Mouse (Mus musculus) midbrain, embryonic 14.5 days (tissue): ENCODE results near the gene Dnase2b. TPM values are rescaled to one million over a fixed set of nuclear protein-coding genes. Genes with fewer than 3 reads are reported as not detected.

Experiments used
- ATAC-seq: fragments of 200-750 bp; cut with Nextera tagmentation; 2 replicates; pipeline ENCODE4 v1.8.0; 2017; ENCODE audit warnings: moderate number of reproducible peaks, moderate library complexity; ENCODE audit not compliant: low FRiP score, low TSS enrichment
- DNase-seq: peaks from one replicate; pipeline ENCODE4 v3.0.0-alpha.2; 2015
- H3K27ac ChIP-seq: fragments of 300-500 bp; sonication (generic); replicated peaks from 2 replicates; pipeline ENCODE4 v1.5.1; 2014; ENCODE audit warnings: mild to moderate bottlenecking, low read depth, low read length, moderate library complexity
- H3K27me3 ChIP-seq: fragments of 300-500 bp; sonication (generic); 2 replicates; pipeline ENCODE4 v1.6.1; 2014; ENCODE audit warnings: low read length, control low read depth, mixed read lengths; ENCODE audit not compliant: control insufficient read depth, insufficient read depth
- H3K36me3 ChIP-seq: fragments of 300-500 bp; sonication (generic); 2 replicates; pipeline ENCODE4 v1.6.1; 2014; ENCODE audit warnings: low read length, control low read depth; ENCODE audit not compliant: control insufficient read depth, insufficient read depth
- H3K4me1 ChIP-seq: fragments of 300-500 bp; sonication (generic); 2 replicates; pipeline ENCODE4 v1.6.1; 2014; ENCODE audit warnings: mild to moderate bottlenecking, antibody characterized with exemption, low read length, control low read depth; ENCODE audit not compliant: control insufficient read depth, insufficient read depth
- H3K4me2 ChIP-seq: fragments of 300-500 bp; sonication (generic); 2 replicates; pipeline ENCODE4 v1.6.1; 2014; ENCODE audit warnings: mild to moderate bottlenecking, low read length, moderate library complexity
- H3K4me3 ChIP-seq: fragments of 300-500 bp; sonication (generic); replicated peaks from 2 replicates; pipeline ENCODE4 v1.5.1; 2014; ENCODE audit warnings: low read depth, low read length
- H3K9ac ChIP-seq: fragments of 300-500 bp; sonication (generic); replicated peaks from 2 replicates; pipeline ENCODE4 v1.6.1; 2014; ENCODE audit warnings: mild to moderate bottlenecking, low read length, moderate library complexity
- H3K9me3 ChIP-seq: fragments of 300-500 bp; sonication (generic); 2 replicates; pipeline ENCODE4 v1.6.1; 2016; ENCODE audit warnings: low read length, control low read depth, mixed read lengths; ENCODE audit not compliant: control insufficient read depth
- WGBS: fragments of 180-500 bp; shearing (Covaris S2); extraction: QIAGEN DNeasy Blood & Tissue Kit; methylation state at CpG from one replicate; pipeline ENCODE4 v1.1.7; 2014; 5-methylcytosine and 5-hydroxymethylcytosine counted together
- polyA plus RNA-seq: library from polyadenylated mRNA; unstranded; fragments of >200 nt; fragmentation: Nextera tagmentation; extraction: Ambion mirVana; gene quantifications from 2 replicates; pipeline ENCODE4 v1.2.1, GENCODE M21; 2014

Gene Dnase2b
- polyA plus RNA-seq, 1 experiment from 2014 or later, result not detected

- H3K27me3 ChIP-seq, result no peaks in the 10 kb centered on the region
- DNase-seq (no peak), ATAC-seq (no peak)
- no peak overlapping the region for H3K27ac ChIP-seq
- peaks cover 8% of the 10 kb centered on the region; the same call in 1 of the 2 replicates for H3K4me1 ChIP-seq
- H3K9me3 ChIP-seq, result no peaks in the 10 kb centered on the region
- no peak overlapping the region for H3K4me2 ChIP-seq
- no peaks in the 10 kb centered on the region for H3K36me3 ChIP-seq
- no peak overlapping the region for H3K9ac ChIP-seq
- H3K4me3 ChIP-seq, result no peak overlapping the region
- 86% methylated on average over 9 of the region's 9 CpGs for WGBS
Observed at GRCm38 (mm10) chr3:146604647-146605046, 10.7 kb downstream of the Dnase2b start.

GRCm38 (mm10) chr3:146602531-146602930 lies 12.9 kb downstream of the Dnase2b start:
- Histone ChIP-seq H3K9ac (no peak overlapping the region), H3K27ac (no peak overlapping the region), H3K4me3 (no peak overlapping the region), H3K27me3 (no peaks in the 10 kb centered on the region), H3K4me2 (no peak overlapping the region), H3K4me1 (peaks cover 1% of the 10 kb centered on the region; the same call in 1 of the 2 replicates), H3K9me3 (no peaks in the 10 kb centered on the region), H3K36me3 (no peaks in the 10 kb centered on the region)
- ATAC-seq (no peak), DNase-seq (no peak)
- WGBS, result 93% methylated on average over 3 of the region's 3 CpGs

GRCm38 (mm10) chr3:146601205-146601604 lies 14.2 kb downstream of the Dnase2b start:
- no peaks in the 10 kb centered on the region for H3K36me3 ChIP-seq
- DNase-seq (no peak), ATAC-seq (no peak)
- H3K27ac ChIP-seq, result no peak overlapping the region
- no peak overlapping the region for H3K9ac ChIP-seq
- H3K4me3 ChIP-seq, result no peak overlapping the region
- no peaks in the 10 kb centered on the region for H3K4me1 ChIP-seq
- no peaks in the 10 kb centered on the region for H3K9me3 ChIP-seq
- 91% methylated on average over 2 of the region's 2 CpGs for WGBS
- no peaks in the 10 kb centered on the region for H3K27me3 ChIP-seq
- no peak overlapping the region for H3K4me2 ChIP-seq

- Histone ChIP-seq H3K4me1 (no peaks in the 10 kb centered on the region), H3K36me3 (no peaks in the 10 kb centered on the region), H3K27me3 (no peaks in the 10 kb centered on the region), H3K9ac (no peak overlapping the region), H3K27ac (no peak overlapping the region), H3K4me3 (no peak overlapping the region), H3K9me3 (no peaks in the 10 kb centered on the region), H3K4me2 (no peak overlapping the region)
- ATAC-seq (no peak), DNase-seq (no peak)
- 95% methylated on average over 6 of the region's 6 CpGs for WGBS
Observed at GRCm38 (mm10) chr3:146599198-146599900, 16.0 kb downstream of the Dnase2b start.

GRCm38 (mm10) chr3:146598411-146598810 lies 17.0 kb downstream of the Dnase2b start:
- no peaks in the 10 kb centered on the region for H3K36me3 ChIP-seq
- no peak overlapping the region for H3K27ac ChIP-seq
- H3K4me1 ChIP-seq, result no peaks in the 10 kb centered on the region
- H3K9ac ChIP-seq, result no peak overlapping the region
- no peaks in the 10 kb centered on the region for H3K27me3 ChIP-seq
- no peak for DNase-seq
- 90% methylated on average over 6 of the region's 6 CpGs for WGBS
- no peak for ATAC-seq
- no peak overlapping the region for H3K4me3 ChIP-seq
- no peaks in the 10 kb centered on the region for H3K9me3 ChIP-seq
- no peak overlapping the region for H3K4me2 ChIP-seq

GRCm38 (mm10) chr3:146596864-146597263 lies 18.5 kb downstream of the Dnase2b start:
- ATAC-seq, result no peak
- Histone ChIP-seq H3K27me3 (no peaks in the 10 kb centered on the region), H3K9me3 (no peaks in the 10 kb centered on the region), H3K4me3 (no peak overlapping the region), H3K4me1 (no peaks in the 10 kb centered on the region), H3K27ac (no peak overlapping the region), H3K4me2 (no peak overlapping the region), H3K9ac (no peak overlapping the region), H3K36me3 (no peaks in the 10 kb centered on the region)
- no peak for DNase-seq
- 88% methylated on average over 7 of the region's 7 CpGs for WGBS

- 93% methylated on average over 8 of the region's 8 CpGs for WGBS
- DNase-seq, result no peak
- ATAC-seq, result no peak
- Histone ChIP-seq H3K9me3 (no peaks in the 10 kb centered on the region), H3K4me1 (no peaks in the 10 kb centered on the region), H3K27ac (no peak overlapping the region), H3K4me3 (no peak overlapping the region), H3K27me3 (no peaks in the 10 kb centered on the region), H3K36me3 (no peaks in the 10 kb centered on the region), H3K9ac (no peak overlapping the region), H3K4me2 (no peak overlapping the region)
Observed at GRCm38 (mm10) chr3:146596387-146596786, 19.0 kb downstream of the Dnase2b start.

GRCm38 (mm10) chr3:146595440-146595839 lies 20.0 kb downstream of the Dnase2b start:
- ATAC-seq (no peak), DNase-seq (no peak)
- no peak overlapping the region for H3K4me3 ChIP-seq
- WGBS, result 87% methylated on average over 6 of the region's 6 CpGs
- no peak overlapping the region for H3K27ac ChIP-seq
- H3K4me1 ChIP-seq, result no peaks in the 10 kb centered on the region
- H3K9ac ChIP-seq, result no peak overlapping the region
- no peaks in the 10 kb centered on the region for H3K27me3 ChIP-seq
- H3K4me2 ChIP-seq, result no peak overlapping the region
- no peaks in the 10 kb centered on the region for H3K36me3 ChIP-seq
- no peaks in the 10 kb centered on the region for H3K9me3 ChIP-seq

GRCm38 (mm10) chr3:146591601-146592000 lies 23.8 kb downstream of the Dnase2b start:
- no peaks in the 10 kb centered on the region for H3K4me1 ChIP-seq
- ATAC-seq (no peak), DNase-seq (no peak)
- H3K4me3 ChIP-seq, result no peak overlapping the region
- H3K36me3 ChIP-seq, result no peaks in the 10 kb centered on the region
- H3K27ac ChIP-seq, result no peak overlapping the region
- H3K9ac ChIP-seq, result no peak overlapping the region
- H3K27me3 ChIP-seq, result no peaks in the 10 kb centered on the region
- no peaks in the 10 kb centered on the region for H3K9me3 ChIP-seq
- 61% methylated on average over 2 of the region's 2 CpGs for WGBS
- no peak overlapping the region for H3K4me2 ChIP-seq
